Mouse (Mus musculus): Measurements from ENCODE around the gene Crocc. TPM values are rescaled to one million over a fixed set of nuclear protein-coding genes. Genes with fewer than 3 reads are reported as not detected.

Crocc gene
- 1.5 and 1.9 TPM in 2 replicates for polyA plus RNA-seq (2015; fragmentation: Nextera tagmentation; extraction: Ambion mirVana)

DNA sequence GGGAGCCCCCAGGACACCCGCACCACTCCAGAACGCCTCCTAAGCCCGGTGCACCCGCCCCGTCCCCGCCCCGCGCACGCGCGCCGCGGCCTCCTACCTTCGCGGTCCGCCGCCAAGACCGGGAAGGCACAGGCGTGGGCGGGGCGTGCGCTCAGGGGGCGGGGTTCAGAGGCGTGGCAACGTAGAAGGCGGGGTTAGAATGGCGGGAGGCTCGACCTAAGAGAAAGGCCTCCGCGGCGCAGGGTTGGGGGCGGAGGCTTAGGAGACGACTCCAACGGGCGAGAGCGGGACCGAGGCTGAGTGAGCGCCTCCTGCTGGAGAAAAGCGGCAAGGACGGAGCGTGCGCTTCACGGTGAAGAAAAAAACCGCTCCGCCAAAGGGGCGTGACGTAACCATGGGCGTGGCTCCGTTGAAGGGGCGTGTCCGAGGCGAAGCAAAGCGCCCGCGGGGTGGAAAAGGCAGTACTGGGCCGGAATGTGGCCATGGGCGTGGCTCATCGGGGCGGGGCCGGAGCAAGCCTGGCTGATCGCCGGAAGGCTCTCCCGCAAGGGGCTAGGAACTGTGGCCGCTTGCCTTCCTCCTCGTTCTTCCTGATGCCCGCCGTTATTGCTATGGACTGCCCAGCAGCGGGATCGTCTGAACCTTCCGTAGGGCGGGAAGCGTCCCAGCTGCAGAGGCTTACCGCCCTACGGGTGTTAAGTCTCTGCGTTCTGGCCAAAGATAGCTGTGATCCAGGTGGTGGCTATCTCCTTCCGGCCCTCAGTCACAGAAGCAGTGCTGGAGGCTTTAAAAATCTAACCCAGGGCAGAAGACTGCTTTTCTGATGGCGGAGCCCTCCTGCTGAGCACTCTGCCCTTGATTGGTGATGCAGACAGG lies at the start of gene Crocc:
Gene Crocc, minus strand, starts transcription at position 125 of the 876 bp plus-strand sequence.

DNA sequence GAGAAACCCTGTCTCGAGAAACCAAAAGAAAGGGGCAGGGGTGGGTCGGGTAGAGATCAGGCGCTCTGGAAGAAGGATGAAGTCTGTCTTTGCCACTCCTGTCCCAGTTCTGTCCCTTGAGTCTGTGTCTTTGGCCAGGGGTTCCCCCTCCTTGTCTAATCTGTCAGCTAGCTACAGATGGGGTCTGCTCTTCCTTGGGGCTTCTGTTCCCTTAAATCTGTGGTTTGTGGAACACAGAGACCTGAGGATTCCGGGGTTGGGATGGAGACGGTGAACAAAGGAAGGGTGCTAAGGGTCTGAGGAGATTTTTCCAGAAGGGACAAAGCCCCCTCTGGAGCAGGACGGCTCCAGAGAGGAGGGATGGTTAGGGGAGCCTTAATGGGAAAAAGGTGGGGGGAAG lies 27.7 kb upstream of the Crocc start, which contains the start of gene Spata21:
Gene Spata21, plus strand, starts transcription at position 301 of the 400 bp plus-strand sequence.

DNA sequence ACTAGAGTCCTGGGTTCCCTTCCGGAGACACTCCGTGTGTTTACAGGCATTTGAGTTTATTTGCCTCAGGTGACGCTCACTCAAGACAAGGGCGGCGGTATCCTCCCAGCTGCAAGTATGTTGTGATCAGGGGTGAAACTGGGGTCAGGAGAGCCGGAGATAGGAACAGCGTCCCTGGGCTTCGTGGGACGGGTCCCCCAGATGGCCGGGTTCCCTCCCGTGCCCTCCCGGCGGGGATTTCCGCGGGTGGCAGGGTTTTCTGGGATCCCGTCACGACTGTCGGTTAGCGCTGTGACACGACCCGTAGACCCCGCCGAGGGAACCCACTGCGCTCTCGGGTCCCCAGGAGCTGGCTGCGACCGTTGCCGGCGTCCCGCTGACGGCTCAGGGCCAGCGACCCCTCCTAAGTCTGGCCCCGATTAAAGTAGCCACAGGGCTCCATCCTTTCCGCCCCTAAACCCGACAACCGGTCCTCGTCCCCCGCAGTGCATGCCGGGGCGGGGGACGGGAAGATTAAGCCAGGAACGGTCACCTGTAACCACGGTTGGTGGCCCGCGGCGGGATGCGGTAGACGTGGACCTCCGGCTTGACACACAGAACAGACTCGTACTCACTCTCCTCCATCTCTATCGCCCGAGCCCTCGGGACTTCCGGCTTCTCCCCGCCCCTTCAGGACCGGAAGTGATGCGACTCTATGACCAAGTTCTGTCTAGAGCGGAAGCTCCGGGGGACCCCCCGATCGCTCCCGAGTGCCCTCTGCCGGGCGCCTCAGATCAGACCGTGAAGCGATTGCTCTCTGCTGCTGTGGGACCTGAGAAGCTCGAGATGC lies 17.5 kb upstream of the Crocc start, which contains the start of gene Necap2:
Gene Necap2, minus strand, starts transcription at position 677 of the 829 bp plus-strand sequence.

DNA sequence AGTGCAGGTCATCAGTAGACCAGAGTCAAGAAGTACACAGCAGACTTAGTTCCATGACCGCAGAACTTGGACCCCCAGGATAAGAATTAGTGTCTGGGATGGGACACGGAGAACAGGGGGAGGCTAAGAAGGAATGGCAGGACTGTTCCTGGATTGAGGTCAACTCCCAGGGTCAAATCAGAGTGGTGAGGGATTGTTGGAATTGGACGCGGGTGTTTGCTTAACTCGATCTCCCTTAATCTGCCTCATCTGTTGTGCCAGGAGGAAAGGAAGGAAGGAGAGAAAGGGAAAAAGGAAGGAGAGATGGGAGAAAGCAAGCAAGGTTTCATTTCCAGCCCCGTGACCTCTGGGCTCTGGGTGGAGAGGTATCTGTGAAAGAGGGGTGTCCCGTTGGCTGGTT lies 50.2 kb downstream of the Crocc start, which contains the start of gene Mfap2:
Gene Mfap2, plus strand, starts transcription at position 301 of the 400 bp plus-strand sequence.

DNA sequence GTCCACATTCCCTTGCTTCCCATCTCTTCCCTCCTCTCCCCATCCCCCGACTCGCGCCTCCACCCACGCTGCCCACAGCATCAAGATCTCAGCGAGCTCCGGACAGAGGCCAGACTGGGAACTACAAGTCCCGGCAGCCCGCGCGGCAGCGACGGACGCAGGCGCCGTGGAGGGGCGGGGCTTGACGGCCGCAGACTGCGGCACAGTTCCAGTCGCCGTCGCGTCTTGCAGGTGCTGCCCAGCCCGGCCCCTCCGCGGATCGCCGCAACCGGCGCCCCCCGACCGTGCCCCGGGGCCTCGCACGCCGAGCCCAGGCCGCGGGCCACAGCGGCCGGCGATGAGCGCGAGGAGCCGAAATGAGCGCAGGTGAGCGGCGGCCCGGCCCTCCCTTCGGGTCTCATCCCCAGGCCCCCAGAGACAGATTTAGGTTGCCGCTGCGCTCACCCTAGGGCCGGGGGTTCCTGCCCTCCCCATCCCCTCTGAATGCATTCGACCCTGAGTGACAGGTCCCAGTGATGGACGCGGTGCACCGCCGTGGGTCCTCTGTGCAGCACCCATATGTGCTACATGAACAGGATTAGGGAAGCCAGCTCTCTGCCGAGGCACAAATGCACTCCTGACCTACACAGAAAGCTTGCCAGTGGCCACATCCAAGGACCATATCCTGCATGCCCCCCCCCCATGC lies 73.5 kb downstream of the Crocc start, which contains the start of gene Atp13a2:
Gene Atp13a2, plus strand, starts transcription at position 163 of the 685 bp plus-strand sequence.

Other genes with a start within 250 kb of the Crocc start
- gene Padi3, start 249.9 kb downstream of the Crocc start, polyA plus RNA-seq (2015; fragmentation: Nextera tagmentation; extraction: Ambion mirVana), result 0.41 and 0.79 TPM in 2 replicates
- 0.05 and 0.13 TPM in 2 replicates for gene Padi1, start 214.8 kb downstream of the Crocc start, polyA plus RNA-seq (2015; fragmentation: Nextera tagmentation; extraction: Ambion mirVana)
- 2.7 and 5.5 TPM in 2 replicates for gene Padi2, start 154.2 kb downstream of the Crocc start, polyA plus RNA-seq (2015; fragmentation: Nextera tagmentation; extraction: Ambion mirVana)
- gene Sdhb, start 99.3 kb downstream of the Crocc start, polyA plus RNA-seq (2015; fragmentation: Nextera tagmentation; extraction: Ambion mirVana), result 195 and 204 TPM in 2 replicates
- 21.9 and 32.8 TPM in 2 replicates for gene Atp13a2, start 73.7 kb downstream of the Crocc start, polyA plus RNA-seq (2015; fragmentation: Nextera tagmentation; extraction: Ambion mirVana)
- 110 and 150 TPM in 2 replicates for gene Mfap2, start 50.1 kb downstream of the Crocc start, polyA plus RNA-seq (2015; fragmentation: Nextera tagmentation; extraction: Ambion mirVana)
- gene Necap2, start 17.8 kb upstream of the Crocc start, polyA plus RNA-seq (2015; fragmentation: Nextera tagmentation; extraction: Ambion mirVana), result 156 and 157 TPM in 2 replicates
- gene Spata21, start 27.8 kb upstream of the Crocc start, polyA plus RNA-seq (2015; fragmentation: Nextera tagmentation; extraction: Ambion mirVana), result 0.06 and 0.14 TPM in 2 replicates
- gene Szrd1, start 79.2 kb upstream of the Crocc start, polyA plus RNA-seq (2015; fragmentation: Nextera tagmentation; extraction: Ambion mirVana), result 16.1 and 16.3 TPM in 2 replicates
- 20.5 and 25.9 TPM in 2 replicates for gene Fbxo42, start 87.4 kb upstream of the Crocc start, polyA plus RNA-seq (2015; fragmentation: Nextera tagmentation; extraction: Ambion mirVana)
- gene Rsg1, start 153.4 kb upstream of the Crocc start, polyA plus RNA-seq (2015; fragmentation: Nextera tagmentation; extraction: Ambion mirVana), result 1.7 and 2.3 TPM in 2 replicates
- gene Arhgef19, start 178.9 kb upstream of the Crocc start, polyA plus RNA-seq (2015; fragmentation: Nextera tagmentation; extraction: Ambion mirVana), result 0.42 and 0.90 TPM in 2 replicates
- 0.52 and 0.89 TPM in 2 replicates for gene Epha2, start 240.7 kb upstream of the Crocc start, polyA plus RNA-seq (2015; fragmentation: Nextera tagmentation; extraction: Ambion mirVana)